Mouse (Mus musculus): ENCODE data around the gene Idh1.

DNA sequence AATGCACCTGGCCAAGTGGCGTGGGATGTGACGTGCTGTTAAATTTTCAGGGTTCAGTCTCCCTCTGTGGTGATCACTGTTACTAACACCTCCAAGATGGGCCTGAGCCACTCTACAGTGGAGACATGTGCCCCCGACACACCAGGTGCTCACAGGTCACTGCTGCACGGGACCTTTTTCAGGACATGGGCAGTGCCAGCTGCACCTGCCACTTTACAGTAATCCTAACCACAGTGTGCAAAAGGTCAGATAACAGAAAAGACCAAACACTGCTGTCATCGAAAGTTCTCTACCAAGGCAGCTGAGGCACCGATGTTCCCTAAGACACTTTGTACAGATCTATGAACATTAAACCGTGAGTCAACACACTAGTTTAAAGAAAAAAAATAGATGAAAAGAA, 16.8 kb downstream of the Idh1 start:
- TF ChIP-seq EP300 (IDR thresholded peaks at IDR 0.05; ENCODE audit: low read depth) (no peak), CTCF (IDR thresholded peaks at IDR 0.05; ENCODE audit: low read depth) (no peak)

Measured in liver, postnatal 0 days (tissue).